Mouse (Mus musculus): ENCODE results near the gene Cldn22. TPM values are rescaled to one million over a fixed set of nuclear protein-coding genes. Genes with fewer than 3 reads are reported as not detected.
"Not testable (repeated sequence)": the region's sequence is repeated elsewhere in the genome, so short reads cannot be mapped to it uniquely, and the experiment has no call there.

Gene Cldn22
- polyA plus RNA-seq, 1 experiment from 2014 or later, result not detected

DNA sequence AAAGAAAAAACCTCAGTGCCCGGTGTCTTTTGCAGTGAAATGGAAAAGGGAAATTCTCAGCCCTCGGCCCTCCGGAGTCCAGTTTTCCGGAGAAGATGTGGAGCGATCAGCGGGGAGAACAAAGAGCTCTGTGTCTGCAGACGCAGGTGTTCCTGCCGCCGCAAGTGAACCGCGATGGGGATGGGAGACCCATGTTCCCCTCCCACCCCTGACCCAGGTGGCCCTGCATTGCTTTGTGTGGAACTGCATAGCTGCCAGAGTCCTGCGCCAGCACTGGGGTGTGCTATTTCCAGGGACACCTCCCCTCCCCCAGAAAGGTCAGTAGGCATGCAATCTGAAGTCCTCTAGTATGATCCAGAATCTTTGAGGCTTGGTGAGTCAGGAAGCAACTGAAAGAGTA is 13.1 kb upstream of the Cldn22 start:
- Histone ChIP-seq H3K4me1 (ENCODE audit: insufficient read depth) (no peaks in the 10 kb centered on the region; the same call in 1 of the 2 replicates), H3K4me2 (no peak overlapping the region), H3K27ac (ENCODE audit: low read depth) (peak overlapping the region; percentile 63; the same call in 1 of the 2 replicates), H3K4me3 (ENCODE audit: low read depth, low read length) (no peak overlapping the region), H3K36me3 (ENCODE audit: insufficient read depth) (no peaks in the 10 kb centered on the region), H3K9ac (no peak overlapping the region), H3K27me3 (ENCODE audit: insufficient read depth, low read length) (no peaks in the 10 kb centered on the region), H3K9me3 (ENCODE audit: low read depth, low read length) (no peaks in the 10 kb centered on the region)
- TF ChIP-seq CTCF (IDR thresholded peaks at IDR 0.05; ENCODE audit: low read depth), result no peak
- DNase-seq (peak; percentile 18), ATAC-seq (ENCODE audit: insufficient read depth) (no peak)
- WGBS, result 81% methylated on average over 12 of the region's 12 CpGs

DNA sequence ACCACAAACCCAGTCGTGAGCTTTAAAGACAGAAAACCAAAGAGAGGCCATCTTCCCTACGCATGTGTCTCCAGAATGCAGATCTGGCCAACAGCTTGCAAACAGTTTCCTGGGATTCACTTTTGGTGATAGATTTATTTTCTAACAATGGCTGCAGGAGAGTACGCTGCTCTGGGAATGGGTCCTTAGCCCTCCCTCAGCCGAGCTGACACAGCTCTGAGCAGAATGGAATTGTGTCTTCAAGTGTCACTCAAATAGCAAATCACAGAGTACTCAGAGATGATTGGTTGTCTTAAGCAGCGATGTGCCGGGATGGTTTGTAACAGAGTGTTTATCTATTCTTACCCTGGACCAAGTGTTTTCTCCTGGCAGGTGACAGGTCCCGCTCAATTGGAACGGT is 5.2 kb upstream of the Cldn22 start:
- ATAC-seq (ENCODE audit: insufficient read depth) (no peak), DNase-seq (no peak)
- Histone ChIP-seq H3K4me2 (no peak overlapping the region), H3K27me3 (ENCODE audit: insufficient read depth, low read length) (no peaks in the 10 kb centered on the region), H3K27ac (ENCODE audit: low read depth) (no peak overlapping the region), H3K9me3 (ENCODE audit: low read depth, low read length) (no peaks in the 10 kb centered on the region), H3K9ac (no peak overlapping the region), H3K36me3 (ENCODE audit: insufficient read depth) (no peaks in the 10 kb centered on the region), H3K4me1 (ENCODE audit: insufficient read depth) (no peaks in the 10 kb centered on the region), H3K4me3 (ENCODE audit: low read depth, low read length) (no peak overlapping the region)
- no peak for TF ChIP-seq CTCF (IDR thresholded peaks at IDR 0.05; ENCODE audit: low read depth)
- 69% methylated on average over 8 of the region's 8 CpGs for WGBS

DNA sequence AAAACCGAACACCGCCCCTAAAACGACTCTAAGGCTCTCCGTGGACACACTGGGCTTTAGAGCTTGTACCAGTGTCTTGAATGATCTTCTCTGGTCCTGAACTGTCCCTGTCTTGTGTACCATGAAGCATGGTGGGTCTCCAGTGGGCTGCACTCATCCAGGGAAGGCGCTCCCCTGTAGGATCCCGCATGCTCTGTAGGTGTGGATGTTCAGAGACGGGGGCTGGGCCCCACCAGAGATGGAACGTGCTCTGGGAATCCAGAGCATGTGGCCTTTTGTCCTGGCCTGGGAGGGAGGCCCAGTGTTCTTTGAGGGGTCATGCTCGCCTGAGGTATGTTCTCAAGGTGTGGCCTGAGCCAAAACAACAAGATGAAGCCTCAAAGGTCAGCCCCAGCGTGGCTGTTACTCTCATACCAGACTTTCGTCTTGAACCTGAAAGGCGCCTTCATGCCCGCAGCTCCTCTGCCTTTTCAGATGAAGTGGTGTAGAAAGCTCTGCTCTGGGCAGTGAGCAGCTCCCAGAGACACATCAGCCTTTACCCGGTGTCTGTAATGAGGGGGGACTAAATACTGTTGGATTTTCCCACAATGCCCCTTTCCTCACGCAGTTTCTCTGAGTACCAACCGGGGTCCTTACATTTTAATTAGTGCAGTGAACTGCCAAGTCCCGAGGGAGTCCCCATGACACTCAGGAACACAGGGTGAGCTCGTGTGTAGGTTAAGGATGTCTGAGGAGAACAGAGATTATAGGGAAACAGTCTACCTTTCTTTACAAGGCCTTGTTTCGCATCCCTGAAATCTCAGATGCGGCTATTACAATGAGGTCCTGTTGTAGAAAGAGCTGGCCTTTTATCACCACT is 3.1 kb upstream of the Cldn22 start:
- Histone ChIP-seq H3K9me3 (ENCODE audit: low read depth, low read length) (no peaks in the 10 kb centered on the region), H3K4me3 (ENCODE audit: low read depth, low read length) (no peak overlapping the region), H3K36me3 (ENCODE audit: insufficient read depth) (no peaks in the 10 kb centered on the region), H3K4me2 (no peak overlapping the region), H3K27ac (ENCODE audit: low read depth) (no peak overlapping the region), H3K27me3 (ENCODE audit: insufficient read depth, low read length) (no peaks in the 10 kb centered on the region), H3K9ac (no peak overlapping the region), H3K4me1 (ENCODE audit: insufficient read depth) (no peaks in the 10 kb centered on the region)
- no peak for DNase-seq
- 87% methylated on average over 20 of the region's 20 CpGs for WGBS
- TF ChIP-seq CTCF (IDR thresholded peaks at IDR 0.05; ENCODE audit: low read depth), result no peak
- ATAC-seq (ENCODE audit: insufficient read depth), result no peak

DNA sequence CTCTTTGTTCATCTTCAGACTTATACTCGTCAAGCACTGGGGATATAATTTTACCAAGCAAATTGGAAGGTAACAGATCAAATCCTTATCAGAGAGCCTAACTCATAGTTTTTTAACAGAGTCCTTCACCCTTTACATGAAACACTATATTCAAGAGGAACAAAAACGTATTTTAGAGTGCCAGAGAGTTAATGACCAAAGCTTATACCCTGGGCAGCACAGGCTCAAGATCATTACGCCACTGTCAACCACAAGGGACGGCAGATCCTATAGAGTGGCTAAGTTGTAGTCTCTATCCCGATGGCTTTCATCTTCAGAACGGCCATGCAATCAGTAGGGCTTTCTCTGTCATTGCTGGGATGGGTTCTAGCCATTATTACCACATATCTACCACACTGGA is 2.4 kb upstream of the Cldn22 start, which contains the start of gene Cldn24:
Gene Cldn24 (plus strand): TSS at position 301 of the 400 bp plus-strand sequence.
- no peaks in the 10 kb centered on the region for H3K4me1 ChIP-seq (ENCODE audit: insufficient read depth)
- no peak within 1 kb of the TSS for H3K9ac ChIP-seq
- H3K9me3 ChIP-seq (ENCODE audit: low read depth, low read length), result no peaks in the 10 kb centered on the region
- no peak within 1 kb of the TSS for H3K27ac ChIP-seq (ENCODE audit: low read depth)
- no peak for ATAC-seq (ENCODE audit: insufficient read depth)
- no peak for TF ChIP-seq CTCF (IDR thresholded peaks at IDR 0.05; ENCODE audit: low read depth)
- H3K27me3 ChIP-seq (ENCODE audit: insufficient read depth, low read length), result no peaks in the 10 kb centered on the region
- 85% methylated on average over 6 of the region's 6 CpGs for WGBS
- DNase-seq, result no peak
- no peak within 1 kb of the TSS for H3K4me2 ChIP-seq
- H3K4me3 ChIP-seq (ENCODE audit: low read depth, low read length), result no peak within 1 kb of the TSS
- H3K36me3 ChIP-seq (ENCODE audit: insufficient read depth), result no peaks in the 10 kb centered on the region

DNA sequence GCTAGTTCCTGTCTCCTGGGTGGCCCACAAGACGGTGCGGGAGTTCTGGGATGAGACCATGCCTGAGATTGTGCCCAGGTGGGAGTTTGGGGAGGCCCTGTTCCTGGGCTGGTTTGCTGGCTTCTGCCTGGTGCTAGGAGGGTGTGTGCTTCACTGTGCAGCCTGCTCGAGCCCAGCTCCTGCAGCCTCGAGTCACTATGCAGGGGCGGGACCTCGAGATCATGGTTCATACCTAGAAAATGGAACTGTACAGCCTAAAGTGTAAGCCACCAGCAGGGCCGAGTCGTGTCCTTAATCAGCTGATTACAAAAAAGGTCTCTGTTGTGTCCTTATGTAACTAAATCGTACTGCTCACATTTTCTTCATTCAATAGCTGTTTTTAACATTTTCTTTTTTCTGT is 1.7 kb upstream of the Cldn22 start:
- 69% methylated on average over 7 of the region's 9 CpGs for WGBS
- not testable (repeated sequence) for H3K4me3 ChIP-seq (ENCODE audit: low read depth, low read length); H3K4me1 ChIP-seq (ENCODE audit: insufficient read depth); H3K27me3 ChIP-seq (ENCODE audit: insufficient read depth, low read length); H3K36me3 ChIP-seq (ENCODE audit: insufficient read depth); H3K4me2 ChIP-seq; H3K27ac ChIP-seq (ENCODE audit: low read depth); DNase-seq; H3K9ac ChIP-seq; H3K9me3 ChIP-seq (ENCODE audit: low read depth, low read length)
- ATAC-seq (ENCODE audit: insufficient read depth), result peak; percentile 9; the same call in 1 of the 2 replicates

DNA sequence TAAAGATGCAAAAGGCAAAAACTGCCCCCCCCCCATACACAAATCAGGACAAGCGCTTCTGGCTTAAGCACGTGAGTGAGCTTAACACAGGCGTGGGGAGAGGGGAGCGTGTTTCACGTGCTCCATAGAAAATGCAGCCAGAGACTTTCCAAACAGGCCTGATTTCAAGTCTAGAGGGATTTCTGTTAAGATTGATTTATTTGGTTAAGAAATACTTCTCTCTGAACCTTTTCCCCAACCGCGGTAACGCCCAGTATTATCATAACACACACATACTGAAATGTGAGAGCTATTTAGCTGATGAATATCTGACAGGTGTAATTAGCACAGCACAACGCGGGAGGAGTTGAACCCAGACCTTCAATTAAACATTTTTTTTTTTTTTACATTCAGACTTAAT is 505 bp upstream of the Cldn22 start:
- H3K9me3 ChIP-seq (ENCODE audit: low read depth, low read length), result no peaks in the 10 kb centered on the region
- ATAC-seq (ENCODE audit: insufficient read depth) (no peak; the same call in 1 of the 2 replicates), DNase-seq (peak; percentile 22)
- no peaks in the 10 kb centered on the region for H3K27me3 ChIP-seq (ENCODE audit: insufficient read depth, low read length)
- H3K4me1 ChIP-seq (ENCODE audit: insufficient read depth), result no peaks in the 10 kb centered on the region
- no peak overlapping the region for H3K27ac ChIP-seq (ENCODE audit: low read depth)
- no peak overlapping the region for H3K4me2 ChIP-seq
- H3K4me3 ChIP-seq (ENCODE audit: low read depth, low read length), result no peak overlapping the region
- no peak for TF ChIP-seq CTCF (IDR thresholded peaks at IDR 0.05; ENCODE audit: low read depth)
- 37% methylated on average over 10 of the region's 10 CpGs for WGBS
- H3K9ac ChIP-seq, result no peak overlapping the region
- H3K36me3 ChIP-seq (ENCODE audit: insufficient read depth), result 0 out of 2 replicates have a peak, but pooled peaks cover 2% of the 10 kb centered on the region

DNA sequence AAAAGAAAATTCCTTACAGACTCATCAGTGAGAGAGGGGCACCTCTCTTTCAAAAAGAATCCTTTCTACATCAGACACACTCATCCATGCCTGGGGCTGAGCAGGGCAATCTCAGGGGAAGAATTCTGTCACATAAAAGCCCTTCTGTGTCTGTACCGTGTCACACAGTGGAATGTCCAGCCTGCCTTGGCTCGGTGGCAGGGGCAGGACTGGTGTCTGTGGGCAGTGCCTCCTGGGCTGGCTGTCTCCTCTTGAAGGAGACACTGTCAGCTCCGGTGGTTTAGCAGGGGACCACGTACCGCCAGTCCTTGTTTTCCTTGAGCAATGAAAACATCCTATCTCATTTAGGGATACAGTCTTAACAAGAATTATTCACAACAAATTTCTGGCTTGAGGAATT is 1.3 kb downstream of the Cldn22 start:
- Histone ChIP-seq H3K4me2 (no peak overlapping the region), H3K4me1 (ENCODE audit: insufficient read depth) (no peaks in the 10 kb centered on the region), H3K27me3 (ENCODE audit: insufficient read depth, low read length) (no peaks in the 10 kb centered on the region), H3K9ac (no peak overlapping the region), H3K27ac (ENCODE audit: low read depth) (no peak overlapping the region), H3K4me3 (ENCODE audit: low read depth, low read length) (no peak overlapping the region), H3K9me3 (ENCODE audit: low read depth, low read length) (no peaks in the 10 kb centered on the region), H3K36me3 (ENCODE audit: insufficient read depth) (peaks cover 20% of the 10 kb centered on the region; the same call in 1 of the 2 replicates)
- no peak for DNase-seq
- no peak for TF ChIP-seq CTCF (IDR thresholded peaks at IDR 0.05; ENCODE audit: low read depth)
- ATAC-seq (ENCODE audit: insufficient read depth), result no peak
- WGBS, result 66% methylated on average over 5 of the region's 5 CpGs

All from lung, embryonic 14.5 days (tissue).